ENCODE assay signal across 8 mouse cellular contexts in genomic region chr7:17026710-17027587, GRCm38 (mm10). TPM values are rescaled to one million over a fixed set of nuclear protein-coding genes. Genes with fewer than 3 reads are reported as not detected.
DNase-seq lines count a peak whose midpoint lies in the region; ATAC-seq lines count a peak whose summit lies in the region.

No protein-coding gene starts in this region.

- ATAC-seq in activated CD4-positive, CD25-positive, alpha-beta regulatory T cell, adult 4 months: peak; percentile 71
- no peak; the same call in 1 of the 2 replicates for ATAC-seq in embryonic facial prominence, embryonic 13.5 days (ENCODE audit: insufficient number of reproducible peaks, insufficient read depth, low FRiP score, low TSS enrichment, low read depth)
- ATAC-seq in lung, embryonic 15.5 days (ENCODE audit: borderline replicate concordance, extremely low read depth, low FRiP score, low TSS enrichment): peak; percentile 41; the same call in 1 of the 2 replicates

- peak overlapping the region; percentile 89 for H3K9ac ChIP-seq in embryonic facial prominence, embryonic 13.5 days
- peak overlapping the region; percentile 73 for H3K9ac ChIP-seq in lung, embryonic 15.5 days

- H3K9me3 ChIP-seq in embryonic facial prominence, embryonic 13.5 days: no peaks in the 10 kb centered on the region
- no peaks in the 10 kb centered on the region for H3K9me3 ChIP-seq in lung, embryonic 15.5 days

- H3K27me3 ChIP-seq in embryonic facial prominence, embryonic 13.5 days: no peaks in the 10 kb centered on the region
- no peaks in the 10 kb centered on the region for H3K27me3 ChIP-seq in lung, embryonic 15.5 days

- peaks cover 33% of the 10 kb centered on the region for H3K4me1 ChIP-seq in embryonic facial prominence, embryonic 13.5 days
- peaks cover 45% of the 10 kb centered on the region for H3K4me1 ChIP-seq in lung, embryonic 15.5 days

- H3K27ac ChIP-seq in embryonic facial prominence, embryonic 13.5 days: peak overlapping the region; percentile 83
- peak overlapping the region; percentile 89 for H3K27ac ChIP-seq in lung, embryonic 15.5 days

- peak; percentile 63 to 70 for DNase-seq in lung, adult 18-20 months
- no peak for DNase-seq in lung, postnatal 4 days
- DNase-seq in hindlimb bud, embryonic 11.5 days (ENCODE audit: extremely low spot score, low read depth, low spot score): peak; percentile 46
- peak; percentile 34 for DNase-seq in retina, postnatal 7 days (ENCODE audit: low read depth, low spot score)
- DNase-seq in urinary bladder, postnatal 14 days (ENCODE audit: low spot score): no peak

- peak overlapping the region; percentile 90 for H3K4me3 ChIP-seq in embryonic facial prominence, embryonic 13.5 days
- H3K4me3 ChIP-seq in lung, embryonic 15.5 days: peak overlapping the region; percentile 71

- H3K36me3 ChIP-seq in embryonic facial prominence, embryonic 13.5 days: peaks cover 43% of the 10 kb centered on the region
- H3K36me3 ChIP-seq in lung, embryonic 15.5 days: peaks cover 33% of the 10 kb centered on the region

- peak overlapping the region; percentile 81 for H3K4me2 ChIP-seq in embryonic facial prominence, embryonic 13.5 days
- peak overlapping the region; percentile 73 for H3K4me2 ChIP-seq in lung, embryonic 15.5 days

- WGBS in embryonic facial prominence, embryonic 13.5 days: 5% methylated on average over 24 of the region's 24 CpGs
- WGBS in lung, embryonic 15.5 days: 3% methylated on average over 24 of the region's 24 CpGs

RNA-seq across cellular contexts. Expression of gene Ppp5c, which starts 0.8 kb away (rescaled TPM):
- polyA plus RNA-seq in activated CD4-positive, CD25-positive, alpha-beta regulatory T cell, adult 4 months (2017; shearing (Covaris generic)): 10 to 100 TPM; 49.6 to 63.3 TPM
- polyA plus RNA-seq in embryonic facial prominence, embryonic 13.5 days (2015; fragmentation: Nextera tagmentation; extraction: Ambion mirVana): 109 and 112 TPM in 2 replicates
- polyA plus RNA-seq in lung, embryonic 15.5 days (2015; fragmentation: Nextera tagmentation; extraction: Ambion mirVana): 107 and 110 TPM in 2 replicates

RNA-seq across cellular contexts. Expression of gene Ccdc8, which starts 34.4 kb away (rescaled TPM):
- under 1 TPM in 1 of 2 experiments, not detected in 1; 0.16 TPM for polyA plus RNA-seq in activated CD4-positive, CD25-positive, alpha-beta regulatory T cell, adult 4 months (2017; shearing (Covaris generic))
- 20.7 and 22.1 TPM in 2 replicates for polyA plus RNA-seq in embryonic facial prominence, embryonic 13.5 days (2015; fragmentation: Nextera tagmentation; extraction: Ambion mirVana)
- polyA plus RNA-seq in lung, embryonic 15.5 days (2015; fragmentation: Nextera tagmentation; extraction: Ambion mirVana): 34.9 and 35.9 TPM in 2 replicates

RNA-seq across cellular contexts. Expression of gene Hif3a, which starts 35.3 kb away (rescaled TPM):
- polyA plus RNA-seq in activated CD4-positive, CD25-positive, alpha-beta regulatory T cell, adult 4 months (2017; shearing (Covaris generic)): under 1 TPM; 0.32 to 0.49 TPM
- polyA plus RNA-seq in embryonic facial prominence, embryonic 13.5 days (2015; fragmentation: Nextera tagmentation; extraction: Ambion mirVana): 14.7 and 16.5 TPM in 2 replicates
- 37.6 and 41.5 TPM in 2 replicates for polyA plus RNA-seq in lung, embryonic 15.5 days (2015; fragmentation: Nextera tagmentation; extraction: Ambion mirVana)

RNA-seq across cellular contexts. Expression of gene Gm42372, which starts 44.1 kb away (rescaled TPM):
- 1 to 10 TPM; 3.6 to 4.2 TPM for polyA plus RNA-seq in activated CD4-positive, CD25-positive, alpha-beta regulatory T cell, adult 4 months (2017; shearing (Covaris generic))
- 0.18 and 0.25 TPM in 2 replicates for polyA plus RNA-seq in embryonic facial prominence, embryonic 13.5 days (2015; fragmentation: Nextera tagmentation; extraction: Ambion mirVana)
- polyA plus RNA-seq in lung, embryonic 15.5 days (2015; fragmentation: Nextera tagmentation; extraction: Ambion mirVana): 0.16 and 0.17 TPM in 2 replicates

RNA-seq across cellular contexts. Expression of gene Psg16, which starts 46.9 kb away (rescaled TPM):
- polyA plus RNA-seq in activated CD4-positive, CD25-positive, alpha-beta regulatory T cell, adult 4 months (2017; shearing (Covaris generic)): 1 to 10 TPM in 1 of 2 experiments, not detected in 1; 1.1 TPM
- 0.14 and 0.21 TPM in 2 replicates for polyA plus RNA-seq in embryonic facial prominence, embryonic 13.5 days (2015; fragmentation: Nextera tagmentation; extraction: Ambion mirVana)
- polyA plus RNA-seq in lung, embryonic 15.5 days (2015; fragmentation: Nextera tagmentation; extraction: Ambion mirVana): 0.10 and 0.19 TPM in 2 replicates

Comparison
In these comparisons a context has a peak if more than half of its experiments do, and no peak if none do; other contexts are left out.
1. DNase-seq: peak in lung, adult 18-20 months (2 of 2), hindlimb bud, embryonic 11.5 days (single experiment) and retina, postnatal 7 days (single experiment); none in lung, postnatal 4 days (0 of 2) and urinary bladder, postnatal 14 days (single experiment).
2. RNA of gene Ccdc8, which starts 34.4 kb away (polyA plus RNA-seq): 34.9 to 35.9 TPM in lung, embryonic 15.5 days and 20.7 to 22.1 TPM in embryonic facial prominence, embryonic 13.5 days; 0.16 TPM in activated CD4-positive, CD25-positive, alpha-beta regulatory T cell, adult 4 months; every median in the first group is over 10 times any median in the second.
3. RNA of gene Hif3a, which starts 35.3 kb away (polyA plus RNA-seq): 37.6 to 41.5 TPM in lung, embryonic 15.5 days and 14.7 to 16.5 TPM in embryonic facial prominence, embryonic 13.5 days; 0.32 to 0.49 TPM in activated CD4-positive, CD25-positive, alpha-beta regulatory T cell, adult 4 months; every median in the first group is over 10 times any median in the second.